Mouse (Mus musculus) CD4-positive helper T cell, adult 2 months (primary cell): ENCODE data around the gene Rtn4.

Experiments used
- DNase-seq: peaks from one replicate; pipeline ENCODE4 v3.0.0-alpha.2; 2012; ENCODE audit warnings: low read depth, missing footprints, low spot score

Gene Rtn4

GRCm38 (mm10) chr11:29761387-29761786 lies 68.6 kb downstream of the Rtn4 start:
- no peak for DNase-seq

GRCm38 (mm10) chr11:29762768-29763167 lies 70.0 kb downstream of the Rtn4 start:
- DNase-seq = no peak

GRCm38 (mm10) chr11:29765063-29765462 lies 72.3 kb downstream of the Rtn4 start:
- no peak for DNase-seq

- no peak for DNase-seq
Observed at GRCm38 (mm10) chr11:29766313-29766982, 73.7 kb downstream of the Rtn4 start.

- no peak for DNase-seq
Observed at GRCm38 (mm10) chr11:29768523-29768922, 75.8 kb downstream of the Rtn4 start.

- DNase-seq = no peak
Observed at GRCm38 (mm10) chr11:29770666-29771400, 78.1 kb downstream of the Rtn4 start.

- DNase-seq = no peak
Observed at GRCm38 (mm10) chr11:29772279-29772678, 79.5 kb downstream of the Rtn4 start.

- DNase-seq = no peak
Observed at GRCm38 (mm10) chr11:29774296-29774695, 81.5 kb downstream of the Rtn4 start.

- DNase-seq = no peak
Observed at GRCm38 (mm10) chr11:29774760-29775159, 82.0 kb downstream of the Rtn4 start.

GRCm38 (mm10) chr11:29777964-29778363 lies 85.2 kb downstream of the Rtn4 start:
- no peak for DNase-seq

GRCm38 (mm10) chr11:29778936-29779335 lies 86.2 kb downstream of the Rtn4 start:
- no peak for DNase-seq

- no peak for DNase-seq
Observed at GRCm38 (mm10) chr11:29779409-29780026, 86.8 kb downstream of the Rtn4 start.

- DNase-seq = no peak
Observed at GRCm38 (mm10) chr11:29786583-29787219, 94.0 kb downstream of the Rtn4 start.

- DNase-seq = no peak
Observed at GRCm38 (mm10) chr11:29787473-29787872, 94.7 kb downstream of the Rtn4 start.

- no peak for DNase-seq
Observed at GRCm38 (mm10) chr11:29788499-29788898, 95.8 kb downstream of the Rtn4 start.

GRCm38 (mm10) chr11:29788921-29789638 lies 96.3 kb downstream of the Rtn4 start:
- no peak for DNase-seq

- DNase-seq = no peak
Observed at GRCm38 (mm10) chr11:29790796-29791195, 98.0 kb downstream of the Rtn4 start.
